In the genomic region with DNA sequence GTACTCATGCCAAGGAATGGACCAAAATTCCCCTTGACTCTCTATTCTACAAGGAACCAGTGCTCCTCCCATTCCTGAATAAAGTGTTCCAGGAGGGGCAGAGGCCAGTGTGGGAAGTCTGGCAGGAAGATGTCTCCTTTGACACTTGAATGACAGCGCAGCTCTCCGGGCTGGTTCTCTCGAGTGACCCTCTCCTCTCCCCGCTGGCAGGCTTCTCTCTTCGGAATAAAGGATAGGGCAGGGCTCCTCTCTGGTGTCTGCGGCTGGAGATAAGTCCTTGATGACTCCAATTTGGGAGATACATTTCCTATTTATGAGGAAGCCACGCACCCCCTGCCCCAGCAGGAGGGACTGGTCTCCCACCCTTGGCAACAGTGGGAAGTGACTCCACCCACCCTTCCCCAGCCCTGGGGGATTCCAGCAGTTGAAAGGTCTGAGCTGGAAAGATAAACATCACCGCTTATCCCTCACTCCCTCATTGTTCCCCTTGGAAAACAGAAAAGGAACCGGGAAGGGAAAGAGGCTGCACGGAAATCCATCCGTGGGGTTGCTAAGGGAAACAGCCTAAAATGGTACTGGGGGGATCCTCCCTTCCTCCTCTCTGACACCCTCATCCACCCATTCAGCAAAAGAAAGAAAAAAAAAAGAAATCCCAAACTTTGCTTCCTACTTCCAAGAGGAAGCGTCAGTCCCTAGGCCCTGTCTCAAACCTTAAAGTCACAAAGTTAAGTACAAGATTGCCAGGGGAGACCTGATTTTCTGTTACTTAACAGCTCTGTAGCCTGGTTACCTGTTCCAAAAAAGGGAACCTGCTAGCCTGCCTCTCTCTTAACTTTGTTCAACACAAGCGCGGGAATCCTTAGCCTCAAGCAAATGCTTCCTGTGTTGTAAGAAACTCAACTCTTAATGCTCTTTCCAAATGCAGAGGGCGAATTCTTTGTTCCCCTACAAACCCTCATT, we compare ENCODE assay signal across 9 mouse cellular contexts. TPM values are rescaled to one million over a fixed set of nuclear protein-coding genes. Genes with fewer than 3 reads are reported as not detected.
DNase-seq lines count a peak whose midpoint lies in the region; ATAC-seq and TF ChIP-seq lines count a peak whose summit lies in the region.
"Had no signal": no experiment of that assay in that cellular context is flagged by ENCODE, and none has a peak within 500 bp of the region (broad histone marks: within the 10 kb centered on the region; RNA-seq: fewer than 3 reads in every experiment).

No protein-coding gene starts in this region.

- no peaks in the 10 kb centered on the region for H3K9me3 ChIP-seq in forebrain, postnatal 0 days (ENCODE audit: low read length)
- no peaks in the 10 kb centered on the region for H3K9me3 ChIP-seq in forebrain, embryonic 16.5 days (ENCODE audit: control insufficient read depth, low read length)
- no peaks in the 10 kb centered on the region for H3K9me3 ChIP-seq in limb, embryonic 14.5 days (ENCODE audit: control insufficient read depth, low read length)
- no peaks in the 10 kb centered on the region for H3K9me3 ChIP-seq in midbrain, embryonic 13.5 days

- H3K27ac ChIP-seq in forebrain, postnatal 0 days (ENCODE audit: low read depth, low read length) = no peak overlapping the region
- H3K27ac ChIP-seq in forebrain, embryonic 16.5 days (ENCODE audit: low read length) = no peak overlapping the region
- peak overlapping the region; percentile 71 for H3K27ac ChIP-seq in limb, embryonic 14.5 days (replicated peaks; ENCODE audit: low read depth, low read length)
- no peak overlapping the region; the same call in 1 of the 2 replicates for H3K27ac ChIP-seq in midbrain, embryonic 13.5 days

- peak; percentile 26 for DNase-seq in forebrain, postnatal 0 days
- peak; percentile 60 for DNase-seq in embryo, embryonic 9.5 days (ENCODE audit: extremely low spot score)
- DNase-seq in heart, postnatal 25 days (ENCODE audit: low spot score) = peak; percentile 57
- peak; percentile 41 for DNase-seq in limb, embryonic 14.5 days (ENCODE audit: low spot score)
- no peak for DNase-seq in right cerebral cortex, adult 18-20 months
- no peak for DNase-seq in testis, postnatal 10 days (ENCODE audit: low spot score)

- intact Hi-C loops in heart, postnatal 25 days (cut with DNase I) = loop anchor here (1.0 kb wide), 1 partner anchor 73 kb away; no protein-coding TSS in a partner anchor

- no peak for TF ChIP-seq CTCF in forebrain, postnatal 0 days (IDR thresholded peaks at IDR 0.05; ENCODE audit: low read depth)

- WGBS in forebrain, postnatal 0 days = 15% methylated on average over 15 of the region's 15 CpGs
- 16% methylated on average over 15 of the region's 15 CpGs for WGBS in forebrain, embryonic 16.5 days
- 25% methylated on average over 15 of the region's 15 CpGs for WGBS in limb, embryonic 14.5 days
- 11% methylated on average over 15 of the region's 15 CpGs for WGBS in midbrain, embryonic 13.5 days

- no peaks in the 10 kb centered on the region for H3K27me3 ChIP-seq in forebrain, postnatal 0 days (ENCODE audit: insufficient read depth, low read length)
- no peaks in the 10 kb centered on the region for H3K27me3 ChIP-seq in forebrain, embryonic 16.5 days (replicated peaks; ENCODE audit: control insufficient read depth, insufficient read depth, low read length)
- no peaks in the 10 kb centered on the region for H3K27me3 ChIP-seq in limb, embryonic 14.5 days (ENCODE audit: control insufficient read depth, insufficient read depth, low read length)
- H3K27me3 ChIP-seq in midbrain, embryonic 13.5 days = no peaks in the 10 kb centered on the region

- no peaks in the 10 kb centered on the region for H3K36me3 ChIP-seq in forebrain, postnatal 0 days (ENCODE audit: insufficient read depth)
- no peaks in the 10 kb centered on the region for H3K36me3 ChIP-seq in forebrain, embryonic 16.5 days (ENCODE audit: control insufficient read depth, insufficient read depth)
- H3K36me3 ChIP-seq in limb, embryonic 14.5 days (ENCODE audit: control insufficient read depth, insufficient read depth, low read length) = no peaks in the 10 kb centered on the region
- H3K36me3 ChIP-seq in midbrain, embryonic 13.5 days = no peaks in the 10 kb centered on the region

- TF ChIP-seq POLR2A in limb, embryonic 14.5 days (IDR thresholded peaks at IDR 0.05; ENCODE audit: borderline replicate concordance, extremely low read depth, insufficient read depth, insufficient read length) = no peak

- peaks cover 11% of the 10 kb centered on the region; the same call in 1 of the 2 replicates for H3K4me1 ChIP-seq in forebrain, postnatal 0 days (ENCODE audit: insufficient read depth)
- peaks cover 21% of the 10 kb centered on the region for H3K4me1 ChIP-seq in forebrain, embryonic 16.5 days (replicated peaks; ENCODE audit: control insufficient read depth, insufficient read depth, low read length)
- peaks cover 56% of the 10 kb centered on the region for H3K4me1 ChIP-seq in limb, embryonic 14.5 days (ENCODE audit: control insufficient read depth, insufficient read depth, low read length)
- H3K4me1 ChIP-seq in midbrain, embryonic 13.5 days (replicated peaks) = peaks cover 30% of the 10 kb centered on the region

- H3K9ac ChIP-seq in forebrain, postnatal 0 days = no peak overlapping the region
- no peak overlapping the region for H3K9ac ChIP-seq in forebrain, embryonic 16.5 days (replicated peaks; ENCODE audit: low read depth, low read length)
- H3K9ac ChIP-seq in limb, embryonic 14.5 days (ENCODE audit: low read depth, low read length, severe bottlenecking) = no peak overlapping the region
- H3K9ac ChIP-seq in midbrain, embryonic 13.5 days (replicated peaks) = no peak overlapping the region

- H3K4me2 ChIP-seq in forebrain, postnatal 0 days (ENCODE audit: low read depth) = peak overlapping the region; percentile 19
- no peak overlapping the region for H3K4me2 ChIP-seq in forebrain, embryonic 16.5 days (ENCODE audit: low read length)
- H3K4me2 ChIP-seq in limb, embryonic 14.5 days (replicated peaks; ENCODE audit: low read depth, low read length, severe bottlenecking) = no peak overlapping the region
- peak overlapping the region; percentile 34; the same call in 1 of the 2 replicates for H3K4me2 ChIP-seq in midbrain, embryonic 13.5 days (replicated peaks)

- ATAC-seq in forebrain, postnatal 0 days = peak; percentile 32; the same call in 1 of the 2 replicates
- ATAC-seq in forebrain, embryonic 16.5 days = no peak
- ATAC-seq in limb, embryonic 14.5 days (ENCODE audit: low FRiP score, low read depth) = no peak
- no peak; the same call in 1 of the 2 replicates for ATAC-seq in midbrain, embryonic 13.5 days

- H3K4me3 ChIP-seq in forebrain, postnatal 0 days (ENCODE audit: low read depth, low read length) = no peak overlapping the region
- H3K4me3 ChIP-seq in forebrain, embryonic 16.5 days (replicated peaks; ENCODE audit: low read length) = no peak overlapping the region
- no peak overlapping the region for H3K4me3 ChIP-seq in limb, embryonic 14.5 days (replicated peaks; ENCODE audit: low read length)
- no peak overlapping the region for H3K4me3 ChIP-seq in midbrain, embryonic 13.5 days (replicated peaks)

RNA-seq across cellular contexts. Expression of a gene that starts 15.7 kb away (rescaled TPM):
- 2.3 and 2.7 TPM in 2 replicates for total RNA-seq in forebrain, postnatal 0 days (2014; rRNA removed)
- polyA plus RNA-seq in forebrain, postnatal 0 days (2015; fragmentation: Nextera tagmentation; extraction: Ambion mirVana) = 2.9 and 3.9 TPM in 2 replicates
- polyA plus RNA-seq in forebrain, embryonic 16.5 days (2015; fragmentation: Nextera tagmentation; extraction: Ambion mirVana) = 0.73 and 0.91 TPM in 2 replicates
- not detected for total RNA-seq in heart, postnatal 25 days (2021)
- 0.54 and 0.82 TPM in 2 replicates for polyA plus RNA-seq in limb, embryonic 14.5 days (2012; rRNA removed)
- 0.28 and 0.29 TPM in 2 replicates for polyA plus RNA-seq in limb, embryonic 14.5 days (2014; fragmentation: Nextera tagmentation; extraction: Ambion mirVana)
- 0.26 and 0.89 TPM in 2 replicates for polyA plus RNA-seq in midbrain, embryonic 13.5 days (2015; fragmentation: Nextera tagmentation; extraction: Ambion mirVana)
- total RNA-seq: MEL had no signal

Comparison
In these comparisons a context has a peak if more than half of its experiments do, and no peak if none do; other contexts are left out.
1. H3K4me2 ChIP-seq: peak in forebrain, postnatal 0 days (single experiment) and midbrain, embryonic 13.5 days (single experiment); none in forebrain, embryonic 16.5 days (single experiment) and limb, embryonic 14.5 days (single experiment).
2. DNase-seq: peak in forebrain, postnatal 0 days (single experiment), embryo, embryonic 9.5 days (single experiment), heart, postnatal 25 days (single experiment) and limb, embryonic 14.5 days (single experiment); none in right cerebral cortex, adult 18-20 months (single experiment) and testis, postnatal 10 days (single experiment).